Mouse (Mus musculus): ENCODE results near the gene Pan3. TPM values are rescaled to one million over a fixed set of nuclear protein-coding genes. Genes with fewer than 3 reads are reported as not detected.
A peak's percentile ranks its signal among the peaks of the same experiment; 100 is the strongest.

Gene Pan3
- total and polyA plus RNA-seq, 3 experiments = 60.6 to 61.5 TPM; not detected in 1

GRCm38 (mm10) chr5:147400505-147400979, 29.4 kb upstream of the Pan3 start:
- Histone ChIP-seq H3K9ac (ENCODE audit: control insufficient read depth, low read depth, low read length, poor library complexity, severe bottlenecking) (no peak overlapping the region), H3K4me1 (ENCODE audit: control insufficient read depth in 1 of 2, insufficient read depth in 2 of 2, low read length in 2 of 2) (no peaks in the 10 kb centered on the region), H3K9me3 (replicated peaks; ENCODE audit: insufficient read depth, low read length) (no peaks in the 10 kb centered on the region), H3K79me2 (ENCODE audit: control insufficient read depth, insufficient read depth, low read length, poor library complexity) (no peaks in the 10 kb centered on the region), H3K27ac (ENCODE audit: control insufficient read depth, low read depth, low read length) (no peak overlapping the region), H3K27me3 (ENCODE audit: control insufficient read depth in 1 of 2, insufficient read depth in 2 of 2, low read length in 2 of 2) (no peaks in the 10 kb centered on the region), H3K36me3 (ENCODE audit: control insufficient read depth in 1 of 2, insufficient read depth in 2 of 2, low read length in 2 of 2) (no peaks in the 10 kb centered on the region), H3K4me3 (ENCODE audit: control insufficient read depth in 1 of 2, insufficient read depth in 1 of 2, low read depth in 2 of 2, low read length in 2 of 2) (no peak overlapping the region)
- no peak for DNase-seq (ENCODE audit: low read depth, low spot score)
- no peak for TF ChIP-seq NELFE (IDR thresholded peaks at IDR 0.05; ENCODE audit: low read depth, low read length)
- TF ChIP-seq EP300 (IDR thresholded peaks at IDR 0.05; ENCODE audit: low read depth in 1 of 2, low read length in 2 of 2) = no peak
- no peak for TF ChIP-seq UBTF (IDR thresholded peaks at IDR 0.05; ENCODE audit: borderline replicate concordance, insufficient read depth, low read depth, low read length)
- no peak for TF ChIP-seq TBP (IDR thresholded peaks at IDR 0.05; ENCODE audit: low read depth, low read length)
- no peak for TF ChIP-seq SMC3 (IDR thresholded peaks at IDR 0.05; ENCODE audit: low read depth, low read length)
- no peak for TF ChIP-seq MYB (IDR thresholded peaks at IDR 0.05; ENCODE audit: low read depth, low read length)

- TF ChIP-seq E2F4 (IDR thresholded peaks at IDR 0.05; ENCODE audit: borderline replicate concordance, low read depth, low read length) (no peak), NELFE (IDR thresholded peaks at IDR 0.05; ENCODE audit: low read depth, low read length) (no peak), CHD1 (IDR thresholded peaks at IDR 0.05; ENCODE audit: low read depth, low read length) (no peak), GATA1 (IDR thresholded peaks at IDR 0.05; ENCODE audit: low read depth, low read length) (no peak), POLR2AphosphoS5 (IDR thresholded peaks at IDR 0.05; ENCODE audit: borderline replicate concordance, low read depth, low read length) (no peak), ETS1 (IDR thresholded peaks at IDR 0.05; ENCODE audit: low read depth, low read length) (no peak), MAFK (IDR thresholded peaks at IDR 0.05; ENCODE audit: borderline replicate concordance, low read depth, low read length) (no peak), ZNF384 (IDR thresholded peaks at IDR 0.05; ENCODE audit: low read depth, low read length) (no peak), TCF12 (IDR thresholded peaks at IDR 0.05; ENCODE audit: low read depth, low read length) (no peak), JUND (IDR thresholded peaks at IDR 0.05; ENCODE audit: low read depth, low read length) (no peak)
These were observed 28.9 kb upstream of the Pan3 start for GRCm38 (mm10) chr5:147401024-147401423.

GRCm38 (mm10) chr5:147402505-147402904, 27.5 kb upstream of the Pan3 start:
- no peaks in the 10 kb centered on the region for H3K36me3 ChIP-seq (ENCODE audit: control insufficient read depth in 1 of 2, insufficient read depth in 2 of 2, low read length in 2 of 2)
- no peaks in the 10 kb centered on the region for H3K79me2 ChIP-seq (ENCODE audit: control insufficient read depth, insufficient read depth, low read length, poor library complexity)
- H3K27me3 ChIP-seq (ENCODE audit: control insufficient read depth in 1 of 2, insufficient read depth in 2 of 2, low read length in 2 of 2) = no peaks in the 10 kb centered on the region
- TF ChIP-seq MXI1 (IDR thresholded peaks at IDR 0.05; ENCODE audit: low read depth, low read length) (no peak), CTCF (IDR thresholded peaks at IDR 0.05 in 2 of 3, conservative IDR thresholded peaks at IDR 0.05 in 1 of 3; ENCODE audit: control insufficient read depth in 1 of 3, insufficient read depth in 1 of 3, low read depth in 2 of 3, low read length in 3 of 3, poor library complexity in 1 of 3, severe bottlenecking in 1 of 3) (peak; percentile 65 to 82 (median 77)), ZC3H11A (IDR thresholded peaks at IDR 0.05; ENCODE audit: low read depth, low read length) (peak; percentile 84), JUND (IDR thresholded peaks at IDR 0.05; ENCODE audit: low read depth, low read length) (no peak), RAD21 (IDR thresholded peaks at IDR 0.05; ENCODE audit: low read depth, low read length) (peak; percentile 85), SIN3A (IDR thresholded peaks at IDR 0.05; ENCODE audit: low read length) (no peak), SMC3 (IDR thresholded peaks at IDR 0.05; ENCODE audit: low read depth, low read length) (peak; percentile 88)
- no peaks in the 10 kb centered on the region for H3K9me3 ChIP-seq (replicated peaks; ENCODE audit: insufficient read depth, low read length)
- no peak overlapping the region for H3K4me3 ChIP-seq (ENCODE audit: control insufficient read depth in 1 of 2, insufficient read depth in 1 of 2, low read depth in 2 of 2, low read length in 2 of 2)
- no peak overlapping the region for H3K27ac ChIP-seq (ENCODE audit: control insufficient read depth, low read depth, low read length)
- DNase-seq (ENCODE audit: low read depth, low spot score) = peak; percentile 81
- peak overlapping the region; percentile 22; the same call in 1 of the 2 replicates for H3K9ac ChIP-seq (ENCODE audit: control insufficient read depth, low read depth, low read length, poor library complexity, severe bottlenecking)
- H3K4me1 ChIP-seq (ENCODE audit: control insufficient read depth in 1 of 2, insufficient read depth in 2 of 2, low read length in 2 of 2) = no peaks in the 10 kb centered on the region

More at GRCm38 (mm10) chr5:147401024-147401423, 28.9 kb upstream of the Pan3 start:
- Histone ChIP-seq H3K9me3 (replicated peaks; ENCODE audit: insufficient read depth, low read length) (no peaks in the 10 kb centered on the region), H3K27me3 (ENCODE audit: control insufficient read depth in 1 of 2, insufficient read depth in 2 of 2, low read length in 2 of 2) (no peaks in the 10 kb centered on the region), H3K4me1 (ENCODE audit: control insufficient read depth in 1 of 2, insufficient read depth in 2 of 2, low read length in 2 of 2) (no peaks in the 10 kb centered on the region), H3K4me3 (ENCODE audit: control insufficient read depth in 1 of 2, insufficient read depth in 1 of 2, low read depth in 2 of 2, low read length in 2 of 2) (no peak overlapping the region), H3K79me2 (ENCODE audit: control insufficient read depth, insufficient read depth, low read length, poor library complexity) (no peaks in the 10 kb centered on the region), H3K27ac (ENCODE audit: control insufficient read depth, low read depth, low read length) (no peak overlapping the region), H3K9ac (ENCODE audit: control insufficient read depth, low read depth, low read length, poor library complexity, severe bottlenecking) (no peak overlapping the region), H3K36me3 (ENCODE audit: control insufficient read depth in 1 of 2, insufficient read depth in 2 of 2, low read length in 2 of 2) (no peaks in the 10 kb centered on the region)
- DNase-seq (ENCODE audit: low read depth, low spot score) = no peak
